Mouse (Mus musculus): ENCODE data around the gene Prnp.

The Prnp gene

GRCm38 (mm10) chr2:131906846-131907245, 2.9 kb upstream of the Prnp start:
- DNase-seq (ENCODE audit: low read depth, low spot score): no peak

GRCm38 (mm10) chr2:131907311-131907710, 2.4 kb upstream of the Prnp start:
- no peak for DNase-seq (ENCODE audit: low read depth, low spot score)

GRCm38 (mm10) chr2:131908351-131908861, 1.3 kb upstream of the Prnp start:
- no peak for DNase-seq (ENCODE audit: low read depth, low spot score)

- DNase-seq (ENCODE audit: low read depth, low spot score): no peak
Measured at GRCm38 (mm10) chr2:131908906-131909305, 822 bp upstream of the Prnp start.

GRCm38 (mm10) chr2:131910847-131911246, 1.1 kb downstream of the Prnp start:
- no peak for DNase-seq (ENCODE audit: low read depth, low spot score)

GRCm38 (mm10) chr2:131911341-131911740, 1.6 kb downstream of the Prnp start:
- no peak for DNase-seq (ENCODE audit: low read depth, low spot score)

GRCm38 (mm10) chr2:131912526-131913258, 3.0 kb downstream of the Prnp start:
- no peak for DNase-seq (ENCODE audit: low read depth, low spot score)

- DNase-seq (ENCODE audit: low read depth, low spot score): no peak
Measured at GRCm38 (mm10) chr2:131932275-131932902, 22.7 kb downstream of the Prnp start.

- no peak for DNase-seq (ENCODE audit: low read depth, low spot score)
Measured at GRCm38 (mm10) chr2:131933013-131933412, 23.3 kb downstream of the Prnp start.

GRCm38 (mm10) chr2:131933598-131933997, 23.9 kb downstream of the Prnp start:
- no peak for DNase-seq (ENCODE audit: low read depth, low spot score)

GRCm38 (mm10) chr2:131934243-131934642, 24.5 kb downstream of the Prnp start:
- DNase-seq (ENCODE audit: low read depth, low spot score): no peak

- DNase-seq (ENCODE audit: low read depth, low spot score): no peak
Measured at GRCm38 (mm10) chr2:131935390-131936105, 25.8 kb downstream of the Prnp start.

- DNase-seq (ENCODE audit: low read depth, low spot score): no peak
Measured at GRCm38 (mm10) chr2:131936410-131936809, 26.7 kb downstream of the Prnp start.

GRCm38 (mm10) chr2:131939404-131940111, 29.8 kb downstream of the Prnp start:
- no peak for DNase-seq (ENCODE audit: low read depth, low spot score)

GRCm38 (mm10) chr2:131940506-131940905, 30.8 kb downstream of the Prnp start:
- no peak for DNase-seq (ENCODE audit: low read depth, low spot score)

GRCm38 (mm10) chr2:131941501-131941900, 31.8 kb downstream of the Prnp start:
- DNase-seq (ENCODE audit: low read depth, low spot score): no peak

GRCm38 (mm10) chr2:131944370-131944769, 34.6 kb downstream of the Prnp start:
- no peak for DNase-seq (ENCODE audit: low read depth, low spot score)

- DNase-seq (ENCODE audit: low read depth, low spot score): no peak
Measured at GRCm38 (mm10) chr2:131945225-131945624, 35.5 kb downstream of the Prnp start.

- DNase-seq (ENCODE audit: low read depth, low spot score): no peak
Measured at GRCm38 (mm10) chr2:131945765-131946164, 36.0 kb downstream of the Prnp start.

- no peak for DNase-seq (ENCODE audit: low read depth, low spot score)
Measured at GRCm38 (mm10) chr2:131946351-131946750, 36.6 kb downstream of the Prnp start.

GRCm38 (mm10) chr2:131948156-131948555, 38.4 kb downstream of the Prnp start:
- DNase-seq (ENCODE audit: low read depth, low spot score): no peak

Data from WW6 (cell line).